Mouse (Mus musculus) brown adipose tissue, adult 24 weeks (tissue): Measurements from ENCODE around the gene Gba. TPM values are rescaled to one million over a fixed set of nuclear protein-coding genes. Genes with fewer than 3 reads are reported as not detected.
A peak's percentile ranks its signal among the peaks of the same experiment; 100 is the strongest.

Experiments used
- H3K27ac ChIP-seq: fragments of 200-500 bp; replicated peaks from 2 replicates; pipeline ENCODE4 v1.5.1; 2012; ENCODE audit warnings: low read depth, mild to moderate bottlenecking, low read length
- H3K4me1 ChIP-seq: fragments of 200-500 bp; 2 replicates; pipeline ENCODE4 v1.6.1; 2012; ENCODE audit warnings: low read length, mixed read lengths; ENCODE audit not compliant: control insufficient read depth, insufficient read depth, insufficient read length
- H3K4me3 ChIP-seq: fragments of 200-500 bp; 2 replicates; pipeline ENCODE4 v1.5.1; 2012; ENCODE audit warnings: low read depth, mild to moderate bottlenecking, low read length, moderate library complexity; ENCODE audit not compliant: insufficient read depth
- polyA plus RNA-seq: library from polyadenylated mRNA; stranded (reverse); fragments of >200 nt; gene quantifications from 2 replicates; pipeline ENCODE4 v1.2.4, GENCODE M21; 2012; ENCODE audit not compliant: missing spikeins, insufficient read depth, insufficient read length

The Gba gene
- polyA plus RNA-seq, 1 experiment = 18.2 TPM

- Histone ChIP-seq H3K27ac (no peak overlapping the region), H3K4me3 (no peak overlapping the region), H3K4me1 (0 out of 2 replicates have a peak, but pooled peaks cover under 1% of the 10 kb centered on the region)
Observed at GRCm38 (mm10) chr3:89232614-89233013, 29.9 kb downstream of the Gba start.

GRCm38 (mm10) chr3:89233562-89234110 is 30.9 kb downstream of the Gba start:
- Histone ChIP-seq H3K27ac (no peak overlapping the region), H3K4me1 (no peaks in the 10 kb centered on the region), H3K4me3 (no peak overlapping the region)

GRCm38 (mm10) chr3:89236516-89236915 is 33.8 kb downstream of the Gba start:
- no peak overlapping the region for H3K27ac ChIP-seq
- H3K4me1 ChIP-seq = no peaks in the 10 kb centered on the region
- no peak overlapping the region for H3K4me3 ChIP-seq

GRCm38 (mm10) chr3:89237682-89238081 is 35.0 kb downstream of the Gba start:
- H3K4me1 ChIP-seq = no peaks in the 10 kb centered on the region
- no peak overlapping the region for H3K27ac ChIP-seq
- no peak overlapping the region for H3K4me3 ChIP-seq

GRCm38 (mm10) chr3:89238494-89238893 is 35.8 kb downstream of the Gba start:
- H3K27ac ChIP-seq = no peak overlapping the region
- no peaks in the 10 kb centered on the region for H3K4me1 ChIP-seq
- no peak overlapping the region for H3K4me3 ChIP-seq

DNA sequence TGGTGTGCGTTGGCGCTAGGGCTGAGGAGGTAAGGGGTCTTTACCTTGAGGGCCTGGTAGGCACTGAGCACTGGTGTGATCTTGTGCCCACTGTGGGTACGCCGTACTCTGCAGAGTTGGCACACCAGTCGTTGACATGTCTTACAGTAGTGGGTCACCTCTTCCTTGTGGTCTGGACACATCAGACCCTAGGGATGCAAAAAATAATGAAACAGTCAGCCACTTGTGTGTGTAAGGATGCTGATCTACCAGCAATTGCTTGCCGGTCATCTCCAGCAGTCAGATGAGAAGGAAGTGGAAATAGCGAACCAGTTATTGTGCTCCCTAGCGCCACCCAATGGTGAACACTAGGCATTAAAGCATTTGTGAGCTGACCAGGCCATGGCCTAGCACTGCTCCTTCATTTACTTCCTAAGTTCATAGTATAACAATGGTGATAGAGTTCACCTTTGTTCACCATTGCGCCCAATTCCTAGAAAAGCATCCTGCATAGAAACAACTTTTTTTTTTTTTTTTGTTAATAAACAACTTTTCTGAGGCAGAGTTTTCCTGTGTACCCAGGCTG is 39.7 kb downstream of the Gba start:
- Histone ChIP-seq H3K4me1 (no peaks in the 10 kb centered on the region), H3K27ac (no peak overlapping the region), H3K4me3 (no peak overlapping the region)

DNA sequence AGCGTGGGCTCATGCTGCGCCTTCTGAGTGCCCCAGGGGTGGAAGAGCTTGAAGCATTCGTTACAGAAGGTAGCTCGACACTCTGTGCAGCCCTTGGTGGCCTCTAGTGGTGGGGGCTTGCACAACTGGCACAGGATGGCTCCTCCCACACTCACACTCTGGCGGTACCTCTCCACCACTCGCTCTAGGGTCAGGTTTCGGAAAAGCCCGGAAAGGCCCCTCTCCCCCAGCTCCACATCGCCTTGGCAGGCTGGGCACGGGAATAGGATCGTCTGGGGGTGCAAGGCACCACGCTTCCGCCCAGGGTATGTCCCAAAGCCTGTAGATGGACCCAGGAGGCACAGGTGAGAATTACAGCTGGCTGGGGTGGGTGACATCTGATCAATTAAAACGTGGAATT is 40.9 kb downstream of the Gba start:
- no peak overlapping the region for H3K4me3 ChIP-seq
- no peak overlapping the region for H3K27ac ChIP-seq
- no peaks in the 10 kb centered on the region for H3K4me1 ChIP-seq

DNA sequence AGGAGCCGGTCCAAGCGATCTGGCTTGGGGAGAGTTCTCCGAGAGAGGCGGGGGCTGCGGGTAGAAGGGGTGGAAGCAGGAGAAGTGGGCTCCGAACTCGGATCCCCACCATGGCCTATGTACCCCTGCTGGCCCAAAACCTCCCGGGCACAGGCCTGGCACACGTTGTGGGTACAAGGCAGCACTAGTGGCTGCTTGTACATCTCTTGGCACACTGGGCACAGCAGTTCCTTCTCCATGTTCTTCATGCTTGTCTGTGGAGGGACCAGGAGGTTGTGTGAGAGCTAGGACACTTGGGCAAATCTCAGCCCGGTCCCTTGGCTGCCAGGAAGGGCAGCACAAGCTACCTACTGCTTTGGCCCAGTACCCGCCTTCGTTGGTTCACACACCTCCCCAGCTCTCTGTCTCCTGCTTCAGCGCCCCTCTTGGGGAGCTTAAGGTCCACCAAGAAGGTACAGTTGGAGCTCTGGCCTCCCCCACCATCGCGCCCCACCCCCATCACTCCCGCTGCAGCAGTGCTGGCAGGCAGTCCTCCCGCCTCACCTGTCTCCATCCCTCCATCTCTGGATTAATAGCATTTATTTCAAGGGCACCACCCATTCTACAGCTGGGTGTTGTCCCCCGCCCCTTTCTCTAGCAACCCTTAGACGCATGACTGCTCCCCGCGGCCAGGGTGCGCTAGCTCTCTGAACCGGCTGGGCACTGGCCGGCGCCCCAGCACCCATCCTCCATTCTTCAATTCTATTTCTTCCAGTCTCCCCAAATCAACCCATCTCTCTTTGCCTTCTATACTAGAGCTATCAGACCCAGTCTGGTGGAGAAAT is 41.6 kb downstream of the Gba start:
- Histone ChIP-seq H3K4me1 (no peaks in the 10 kb centered on the region), H3K27ac (no peak overlapping the region), H3K4me3 (no peak overlapping the region)

DNA sequence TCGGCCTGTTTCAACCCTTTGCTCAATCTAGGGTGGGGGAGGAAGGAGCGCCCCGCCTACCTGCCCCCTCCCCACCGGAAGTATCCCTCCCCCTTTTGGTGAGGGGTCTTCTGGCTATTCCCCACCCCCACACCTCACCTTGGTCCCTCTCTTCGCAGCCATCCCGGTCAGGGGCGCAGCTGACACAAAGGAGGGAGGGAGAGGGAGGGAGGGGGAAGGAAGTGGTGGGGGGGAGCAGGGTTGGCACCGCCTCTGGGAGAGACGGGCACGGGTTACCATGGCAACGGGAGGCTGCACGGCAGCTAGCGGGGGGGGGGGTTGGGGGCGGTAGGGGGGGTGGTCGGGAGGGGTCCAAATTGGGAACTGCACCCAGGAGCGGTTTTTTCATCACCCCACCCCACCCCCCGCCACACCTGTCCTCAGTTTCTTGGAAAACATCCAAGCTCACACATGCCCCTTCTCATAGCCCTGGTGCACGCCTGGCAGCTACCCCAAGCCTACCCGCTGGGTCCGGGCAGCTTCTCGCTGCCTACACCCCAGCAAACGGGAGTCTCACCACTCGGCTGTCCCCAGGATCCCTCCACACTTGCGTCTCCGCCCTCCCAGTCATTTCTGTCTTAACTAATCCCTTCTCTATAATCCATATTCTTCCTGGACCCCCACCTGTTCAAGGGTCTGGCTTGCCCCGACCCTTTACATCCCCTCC is 42.4 kb downstream of the Gba start:
- Histone ChIP-seq H3K4me1 (no peaks in the 10 kb centered on the region), H3K27ac (no peak overlapping the region), H3K4me3 (peak overlapping the region; percentile 23)

GRCm38 (mm10) chr3:89245688-89246171 is 43.0 kb downstream of the Gba start, which contains the start of gene Krtcap2:
Gene Krtcap2, plus strand, starts transcription at chr3:89245966.
- peak within 1 kb of the TSS; percentile 91 for H3K27ac ChIP-seq
- H3K4me1 ChIP-seq = no peaks in the 10 kb centered on the region
- peak within 1 kb of the TSS; percentile 99 for H3K4me3 ChIP-seq

GRCm38 (mm10) chr3:89246261-89247100 is 43.8 kb downstream of the Gba start, which contains the start of gene Trim46:
Gene Trim46, minus strand, starts transcription at chr3:89246309.
- Histone ChIP-seq H3K27ac (peak within 1 kb of the TSS; percentile 91), H3K4me3 (peak within 1 kb of the TSS; percentile 99), H3K4me1 (no peaks in the 10 kb centered on the region)

DNA sequence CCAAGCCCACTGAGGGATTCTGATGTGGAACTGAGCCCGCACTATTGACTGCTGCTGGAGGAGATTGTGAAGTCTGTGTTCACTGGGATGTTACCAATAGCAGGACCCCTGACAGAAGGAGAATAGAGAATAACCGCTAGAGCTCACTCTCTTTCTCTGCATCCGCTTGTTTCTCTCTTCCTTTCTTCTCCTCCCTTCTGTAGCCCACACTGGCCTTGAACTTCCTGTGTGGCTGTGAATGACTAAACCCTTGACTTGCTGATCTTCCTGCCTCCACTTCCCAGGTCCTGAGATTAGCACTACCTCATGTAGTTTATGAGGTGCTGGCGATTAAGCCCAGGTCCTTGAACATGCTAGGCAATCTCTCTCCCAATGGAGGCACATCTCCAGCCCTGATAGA is 44.7 kb downstream of the Gba start:
- no peak overlapping the region for H3K27ac ChIP-seq
- peak overlapping the region; percentile 7; the same call in 1 of the 2 replicates for H3K4me3 ChIP-seq
- peaks cover 5% of the 10 kb centered on the region for H3K4me1 ChIP-seq

DNA sequence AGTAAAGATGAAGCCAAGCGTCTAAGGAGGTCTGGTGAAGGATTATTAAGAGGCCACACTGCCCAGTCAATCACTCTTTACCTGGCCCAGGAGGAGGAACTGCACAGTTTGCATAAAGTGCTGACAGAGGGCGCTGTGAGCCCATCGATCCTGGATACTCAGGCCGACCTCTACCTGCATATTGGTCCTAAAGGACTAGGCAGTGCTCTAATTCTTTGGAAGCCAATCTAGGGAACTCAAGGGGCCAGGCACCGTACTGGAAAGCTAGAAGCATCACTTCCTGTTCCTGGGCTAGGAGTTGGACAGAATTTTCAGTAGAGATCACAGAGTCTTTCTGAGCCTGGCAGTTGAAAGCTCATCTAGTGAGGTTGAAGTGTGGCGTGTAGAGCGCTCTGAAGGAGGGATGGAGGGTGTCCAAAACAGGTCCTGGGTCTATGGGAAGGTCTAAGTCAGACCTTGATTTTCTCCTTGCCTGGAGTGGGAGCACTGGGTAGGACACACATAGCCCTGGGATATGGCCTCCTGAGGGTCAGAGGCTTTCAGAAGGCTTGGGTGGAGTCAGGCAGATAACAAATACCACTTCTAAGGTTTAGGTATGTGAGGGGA is 47.8 kb downstream of the Gba start:
- peak overlapping the region; percentile 88 for H3K27ac ChIP-seq
- H3K4me1 ChIP-seq = peaks cover 9% of the 10 kb centered on the region
- H3K4me3 ChIP-seq = no peak overlapping the region

GRCm38 (mm10) chr3:89251365-89251895 is 48.7 kb downstream of the Gba start:
- Histone ChIP-seq H3K4me1 (peaks cover 12% of the 10 kb centered on the region), H3K27ac (peak overlapping the region; percentile 97), H3K4me3 (peak overlapping the region; percentile 32)
